Mouse (Mus musculus): ENCODE measurements around the gene Tubgcp3.
"Not testable (repeated sequence)": the region's sequence is repeated elsewhere in the genome, so short reads cannot be mapped to it uniquely, and the experiment has no call there.

The Tubgcp3 gene

DNA sequence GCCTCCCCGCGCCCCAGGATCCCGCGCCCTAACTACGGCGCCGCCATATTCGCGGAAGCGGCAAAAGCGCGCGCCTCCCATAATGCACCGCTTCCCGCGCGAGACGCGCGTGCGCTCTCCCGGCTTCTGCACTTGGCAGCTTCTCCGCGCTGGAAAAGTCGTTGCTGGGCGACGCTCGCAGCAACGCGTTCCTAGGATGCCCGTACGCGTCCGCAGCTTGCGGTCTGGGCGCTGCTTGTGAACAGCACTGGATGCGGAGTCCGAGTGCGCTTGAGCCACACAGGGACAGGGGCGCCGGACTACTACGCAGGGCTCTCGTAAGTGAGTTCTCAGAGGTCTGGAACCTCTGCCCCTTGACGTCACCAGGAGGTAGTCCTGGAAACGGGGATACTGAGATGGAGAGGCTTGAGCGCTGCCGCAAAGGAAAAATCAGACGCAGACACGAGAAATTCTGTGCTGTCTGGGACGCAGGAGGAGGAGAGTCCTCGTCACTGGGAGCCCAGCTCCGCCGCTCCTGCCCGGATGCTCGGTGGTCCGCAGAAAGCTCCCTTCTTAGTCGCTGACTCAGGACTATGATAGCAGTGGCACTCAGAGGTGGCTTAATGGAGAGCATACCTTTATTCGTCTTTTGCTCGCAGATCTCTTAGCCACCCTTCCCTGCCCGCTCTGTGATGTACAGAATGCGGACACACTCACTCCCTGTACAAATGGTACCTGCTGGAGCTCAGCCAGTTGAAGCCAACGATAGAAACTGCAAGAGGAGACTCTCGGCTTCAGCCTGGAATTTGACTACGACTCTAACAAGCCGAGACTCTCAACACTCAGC, at the start of gene Tubgcp3:
Tubgcp3 (minus strand) TSS at position 193 of the 826 bp plus-strand sequence.
- peak; percentile 87 to 90 for DNase-seq

DNA sequence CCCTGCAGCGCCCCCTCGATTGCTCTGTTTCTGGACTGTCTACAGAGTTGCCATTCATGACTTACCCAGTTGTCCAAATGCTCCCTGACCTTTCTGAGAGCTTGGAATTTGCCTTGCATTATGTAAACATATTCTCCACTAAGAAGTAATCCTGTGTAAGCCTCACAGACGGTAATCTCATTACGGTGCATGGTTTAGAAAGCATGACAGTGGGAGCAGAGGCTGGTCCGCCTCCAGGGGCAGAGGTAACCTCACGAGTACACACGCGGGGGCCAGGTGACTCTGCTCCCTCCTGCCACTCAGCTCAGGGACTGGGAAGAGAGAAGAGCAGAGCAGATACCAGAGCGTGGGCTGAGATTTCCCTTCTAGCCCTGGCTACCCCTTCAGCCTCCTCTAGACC, 47.0 kb upstream of the Tubgcp3 start:
- no peak for DNase-seq

DNA sequence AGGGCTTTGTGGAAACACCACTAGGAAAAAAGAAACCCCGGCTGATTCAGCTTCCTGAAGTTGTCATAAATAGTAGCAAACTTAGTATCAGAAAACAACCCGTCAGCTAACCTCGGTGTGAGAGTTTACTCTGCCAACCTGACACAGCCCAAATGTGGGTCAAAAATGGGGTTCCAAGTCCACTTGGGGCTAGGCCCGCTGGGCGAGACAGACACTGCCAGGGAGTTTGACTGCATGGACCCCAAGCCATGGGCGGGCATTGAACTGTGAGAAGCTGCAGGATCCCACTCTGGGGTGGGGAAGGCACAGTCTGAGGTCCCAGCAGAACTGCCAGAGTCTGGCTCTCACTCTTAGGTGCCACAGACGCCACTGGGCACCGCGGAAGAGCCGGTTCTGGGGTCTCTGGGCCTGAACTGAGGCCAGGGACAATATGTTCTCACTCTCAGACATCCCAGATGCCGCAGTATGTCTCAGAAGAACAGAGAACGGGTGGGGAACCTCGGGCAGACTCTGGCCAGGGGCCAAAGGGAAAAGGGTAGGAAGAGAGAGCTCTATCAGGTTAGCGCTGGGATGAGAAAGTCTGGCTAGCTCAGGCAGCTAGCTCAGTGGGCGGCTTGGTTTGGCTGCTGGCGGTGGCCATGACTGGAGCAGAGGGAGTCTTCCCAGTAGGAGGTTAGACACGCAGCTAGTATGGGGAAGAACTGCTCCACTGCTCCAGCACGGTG, 44.0 kb upstream of the Tubgcp3 start:
- DNase-seq, result no peak

DNA sequence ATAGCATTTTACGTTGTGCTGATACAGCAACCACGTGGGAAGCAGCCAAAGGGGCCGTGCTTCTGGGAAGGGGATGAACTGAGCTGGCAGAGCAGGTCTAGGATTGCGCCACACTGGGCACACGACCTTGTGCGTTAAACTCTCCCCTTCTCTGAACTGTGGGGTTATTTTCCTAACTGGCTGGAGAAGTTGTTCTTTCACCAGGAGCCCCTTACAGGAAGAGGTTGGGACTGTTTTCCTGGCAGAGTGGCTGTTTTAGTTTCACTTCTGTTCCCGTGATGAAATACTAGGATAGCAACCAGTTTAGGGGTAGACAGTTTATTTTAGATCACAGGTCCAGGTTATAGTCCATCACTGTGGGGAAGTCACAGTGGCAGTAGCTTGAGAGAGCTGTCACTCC, 39.6 kb upstream of the Tubgcp3 start:
- no peak for DNase-seq

DNA sequence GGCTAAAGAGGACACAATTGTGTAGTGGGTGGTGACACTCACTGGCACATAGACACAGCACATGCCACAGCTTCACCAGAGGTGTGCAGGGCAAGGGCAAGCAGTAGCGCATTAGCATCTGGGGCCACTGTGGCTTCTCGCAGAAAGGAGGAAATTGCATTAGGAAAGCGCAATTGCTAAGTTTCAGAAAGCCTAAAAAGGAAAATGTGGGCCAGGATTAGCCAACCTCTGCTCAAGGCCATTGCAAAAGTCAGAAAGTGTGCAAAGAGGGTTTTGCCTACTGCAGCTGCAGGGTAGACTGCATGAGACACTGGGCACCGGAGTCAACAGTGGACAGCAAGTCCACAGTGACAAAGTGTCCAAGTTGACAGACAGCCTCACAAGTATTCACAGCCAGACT, 31.5 kb upstream of the Tubgcp3 start:
- no peak for DNase-seq

DNA sequence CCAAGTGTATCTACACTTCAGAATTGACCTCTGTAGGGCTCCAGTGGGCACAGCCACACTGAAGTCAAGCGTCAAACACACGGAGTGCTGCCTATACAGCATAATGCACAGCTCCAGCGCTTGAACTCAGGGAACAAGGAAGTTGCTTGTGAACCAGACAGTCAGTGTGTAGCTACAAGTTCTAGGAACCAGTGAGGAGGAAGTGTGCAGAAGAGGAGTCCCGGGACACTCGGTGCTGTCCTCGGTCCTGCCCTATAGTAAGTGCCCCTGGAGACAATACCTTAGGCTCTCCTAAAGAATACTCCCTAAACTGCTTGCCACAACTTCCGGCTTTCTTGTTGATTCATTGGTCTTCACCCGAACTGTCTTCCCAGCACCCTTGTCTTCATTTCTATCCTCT, 30.2 kb upstream of the Tubgcp3 start:
- DNase-seq, result no peak

DNA sequence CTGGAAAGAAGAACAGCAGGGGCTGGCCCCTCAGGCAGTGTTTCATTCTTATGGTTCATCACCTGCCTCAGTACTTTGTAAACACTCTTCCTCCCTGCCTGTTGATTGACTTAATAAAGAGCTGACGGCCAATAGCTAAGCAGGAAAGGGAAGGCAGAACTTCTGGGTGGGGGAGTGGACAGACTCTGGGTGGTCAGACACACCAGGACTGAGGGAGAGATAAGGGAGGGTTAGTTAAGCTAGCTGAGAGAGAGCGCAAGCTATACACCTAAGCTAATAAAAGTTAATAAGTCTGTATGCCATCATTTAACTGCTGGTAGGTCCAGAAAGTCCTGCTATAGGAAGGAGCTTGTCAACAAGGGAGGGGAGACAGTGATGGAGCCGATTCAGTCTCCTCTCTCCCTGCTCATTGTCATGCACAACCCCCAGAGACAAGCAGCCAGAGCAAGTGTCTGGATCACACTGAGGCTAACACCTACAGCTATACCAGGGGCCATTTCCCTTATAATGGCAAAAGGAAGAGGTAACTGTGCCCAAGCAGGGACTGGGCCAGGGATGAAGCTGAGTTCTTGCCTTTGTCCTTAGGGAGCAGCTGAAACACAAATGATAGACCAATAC, 26.7 kb upstream of the Tubgcp3 start:
- no peak for DNase-seq

DNA sequence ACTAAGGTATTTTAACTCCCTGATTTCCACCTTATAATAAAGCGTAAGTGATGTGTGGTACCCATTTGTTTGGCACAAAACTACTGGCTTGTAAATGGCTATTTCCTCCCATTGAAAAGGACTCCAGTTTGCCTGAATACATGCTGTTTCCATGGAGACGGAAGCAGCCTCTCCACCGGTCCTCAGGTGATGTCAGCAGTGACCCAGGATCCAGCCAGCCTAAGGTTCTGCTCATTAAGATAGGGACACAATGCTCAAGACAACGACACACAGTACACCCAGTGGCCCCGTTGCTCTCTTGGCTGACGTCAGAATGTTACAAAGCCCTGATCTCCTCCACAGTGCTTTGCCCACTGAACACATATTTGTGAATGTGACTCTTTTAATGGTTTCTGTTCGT, 16.8 kb upstream of the Tubgcp3 start:
- DNase-seq, result no peak

DNA sequence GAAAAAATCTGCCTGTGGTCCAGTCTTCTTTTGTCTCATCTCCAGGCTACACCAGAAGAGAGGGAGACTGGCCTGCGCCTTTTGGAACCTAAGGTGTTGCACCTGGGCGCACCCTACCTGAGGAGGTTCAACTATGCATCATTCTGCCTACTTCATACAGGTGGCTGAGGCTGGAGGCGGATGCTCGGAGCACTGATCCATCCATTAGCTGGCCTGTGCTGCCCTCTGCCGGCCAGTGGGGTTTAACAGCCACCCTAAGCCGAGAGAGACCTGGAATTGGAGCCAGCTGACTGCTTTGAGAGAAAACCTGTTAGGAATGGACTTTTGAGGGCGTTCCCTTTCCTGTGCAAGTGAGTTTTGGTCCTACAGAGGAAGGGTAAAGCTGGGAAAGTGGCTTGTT, 5.5 kb upstream of the Tubgcp3 start:
- DNase-seq, result peak; percentile 87 to 88

DNA sequence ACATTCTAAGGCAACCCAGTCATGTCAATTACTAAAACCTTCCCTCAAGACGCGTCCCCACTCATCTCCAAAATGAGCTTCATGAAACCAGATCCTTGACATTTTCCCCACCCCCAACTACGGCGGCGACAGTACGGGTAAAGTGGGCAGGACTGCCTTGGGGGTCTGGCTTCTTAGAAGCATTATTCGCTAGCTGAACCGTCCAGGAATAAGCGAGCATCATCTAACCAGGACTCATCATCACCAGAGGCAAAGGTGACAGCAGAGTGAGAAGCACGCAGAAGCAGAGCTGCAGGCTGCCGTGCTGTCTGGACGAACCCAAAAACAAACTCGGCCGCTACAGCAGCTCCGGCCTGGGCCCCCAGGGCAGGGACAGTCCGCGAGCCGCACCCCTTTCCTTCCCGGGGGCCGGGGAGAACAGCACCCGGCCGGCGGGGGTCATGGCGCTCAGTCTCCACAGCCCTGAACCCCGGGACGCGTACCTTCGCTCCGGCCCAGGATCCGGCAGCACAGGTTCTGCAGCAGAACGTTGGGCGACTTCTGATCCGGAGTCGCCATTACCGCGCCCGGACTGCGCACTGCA, 484 bp downstream of the Tubgcp3 start:
- DNase-seq, result no peak

DNA sequence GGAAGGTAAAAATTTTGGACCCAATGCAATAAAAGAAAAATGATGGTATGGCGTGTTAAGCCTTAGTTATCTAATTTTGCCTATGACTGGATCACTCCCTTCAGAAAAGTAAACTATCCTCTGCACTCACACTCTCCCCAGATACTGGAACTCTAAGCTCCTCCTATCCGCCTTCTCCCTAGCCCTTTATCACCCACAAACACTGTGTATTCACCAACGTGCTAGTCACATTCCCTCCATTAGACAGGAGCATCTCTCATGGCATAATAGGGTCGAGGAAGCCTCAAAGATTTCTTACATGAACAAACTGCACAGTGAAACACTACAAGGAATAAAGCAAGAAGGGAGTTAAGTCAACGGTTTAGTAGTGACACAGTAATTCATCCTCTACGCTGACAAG, 1.1 kb downstream of the Tubgcp3 start:
- DNase-seq, result no peak

DNA sequence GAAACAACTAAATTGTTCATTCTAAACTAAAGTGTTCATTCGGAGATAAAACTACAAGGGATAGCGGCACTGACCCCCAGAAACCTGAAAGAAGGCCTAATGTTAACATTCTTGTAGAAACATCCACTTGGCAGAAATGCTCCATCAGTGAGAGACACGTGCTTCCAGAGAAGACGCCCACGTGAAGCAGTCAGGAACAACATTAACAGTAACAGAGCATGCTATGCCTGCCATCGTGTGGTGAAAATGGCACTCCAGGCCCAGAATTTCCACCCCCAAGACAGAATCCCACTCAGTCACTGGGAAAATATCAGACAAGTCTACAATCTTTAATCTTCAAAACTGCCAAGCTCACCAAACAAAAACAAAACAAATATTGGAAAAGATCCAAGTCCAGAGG, 3.2 kb downstream of the Tubgcp3 start:
- DNase-seq, result no peak

DNA sequence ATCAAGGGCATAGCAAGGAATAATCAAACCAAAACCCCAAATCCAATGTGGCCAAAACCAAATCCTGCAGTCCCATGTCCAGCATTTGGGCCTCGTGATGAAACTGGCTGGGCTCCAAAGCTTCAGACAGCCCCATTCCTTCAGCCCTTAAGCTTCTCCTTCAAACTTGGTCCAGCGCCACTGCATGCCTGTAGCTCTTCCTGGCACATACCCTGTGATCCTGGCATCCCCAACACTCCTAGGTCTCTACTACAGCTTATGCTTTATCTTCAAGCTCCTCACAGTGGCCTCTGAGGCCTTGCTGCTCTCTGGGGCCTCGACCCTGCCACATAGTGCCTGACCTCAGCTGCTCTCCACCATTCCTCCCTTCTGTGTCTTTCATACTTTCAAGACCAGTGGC, 5.5 kb downstream of the Tubgcp3 start:
- not testable (repeated sequence) for DNase-seq

DNA sequence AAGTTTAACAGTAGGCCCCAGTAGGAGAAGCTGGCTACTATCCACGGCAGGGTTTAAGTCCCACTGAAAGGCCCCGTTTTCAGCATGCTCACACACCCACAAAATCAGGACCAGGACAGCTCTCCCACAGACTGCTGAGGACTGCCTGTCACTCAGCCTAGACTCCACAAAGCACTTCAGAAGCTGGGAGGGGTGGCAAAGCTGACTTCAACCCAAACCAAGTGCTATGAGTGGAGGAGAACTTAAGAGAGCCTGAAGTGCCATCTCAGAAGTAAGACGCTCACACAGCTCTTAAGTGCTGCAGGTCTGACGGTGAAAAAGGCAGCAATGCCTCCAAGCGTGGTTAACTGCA, 9.0 kb downstream of the Tubgcp3 start:
- no peak for DNase-seq

DNA sequence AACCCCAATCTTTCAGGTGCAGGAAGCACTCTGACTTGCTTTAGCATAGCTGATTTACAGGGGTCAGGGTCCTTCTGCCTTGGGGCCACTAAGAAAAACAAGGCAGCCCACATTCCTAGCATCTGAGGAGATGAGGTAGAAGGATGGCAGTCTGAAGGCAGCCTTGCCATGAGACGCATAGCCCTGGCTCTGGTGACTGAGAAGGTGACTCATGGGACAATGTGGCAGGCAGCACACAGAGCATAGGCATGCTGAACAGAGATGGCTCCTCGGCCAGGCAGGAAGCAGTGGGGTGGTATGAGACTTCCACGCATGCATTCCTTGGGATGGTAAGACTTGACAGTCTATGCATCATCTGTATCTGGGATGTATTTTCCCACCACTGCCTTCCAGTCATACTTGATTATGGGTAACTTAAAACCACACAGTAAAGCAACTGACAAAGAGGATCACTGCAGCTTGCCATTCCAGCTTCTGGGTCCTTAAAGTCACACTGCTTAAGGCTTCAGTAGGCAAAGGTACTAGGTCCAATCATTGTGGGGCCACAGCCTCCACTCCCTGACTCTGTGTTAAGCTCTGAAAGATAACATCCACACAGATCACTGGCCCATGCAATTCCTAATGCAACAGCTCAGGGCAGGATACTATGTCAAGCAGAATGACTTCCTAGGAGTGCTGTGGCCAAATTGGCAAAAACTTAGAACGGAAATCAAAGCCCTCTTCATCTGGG, 9.5 kb downstream of the Tubgcp3 start:
- no peak for DNase-seq

DNA sequence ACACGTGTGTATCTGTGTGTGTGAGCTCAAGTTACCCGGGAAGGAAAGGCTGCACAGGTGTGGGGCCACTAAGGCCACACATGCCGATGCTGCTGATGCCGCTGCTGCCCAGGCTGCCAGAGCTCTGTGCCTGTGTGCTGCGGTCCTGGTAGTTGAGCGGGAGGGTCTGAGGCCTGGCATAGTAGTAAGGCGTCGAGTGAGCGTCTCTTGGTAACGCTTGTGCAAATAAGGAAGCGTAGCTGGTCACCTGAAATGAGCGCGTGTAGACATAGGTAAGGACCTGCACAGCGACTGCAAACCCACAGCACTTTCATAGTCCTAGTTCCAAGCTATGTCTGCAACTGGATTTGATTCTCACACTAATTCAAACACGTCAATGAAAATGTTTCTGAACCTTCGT, 14.6 kb downstream of the Tubgcp3 start:
- no peak for DNase-seq

DNA sequence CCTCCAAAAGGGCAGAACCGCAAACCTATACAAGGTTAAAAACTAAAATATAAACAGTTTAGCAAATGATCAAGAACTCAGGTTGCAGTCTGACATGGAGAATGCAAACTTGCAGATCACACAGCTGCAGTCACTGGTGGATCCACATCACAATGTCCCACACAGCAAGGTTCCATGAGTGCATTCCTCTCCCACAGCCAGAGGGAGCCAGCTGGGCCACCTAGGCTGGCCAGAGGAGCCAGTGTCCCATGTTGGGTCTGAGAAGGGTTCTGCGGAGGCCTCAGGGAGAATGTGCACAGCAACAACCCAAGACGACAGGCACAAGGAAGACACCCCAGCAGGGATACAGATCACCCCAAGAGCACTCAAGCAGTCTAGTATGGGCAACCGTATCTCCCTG, 20.8 kb downstream of the Tubgcp3 start:
- DNase-seq, result no peak

DNA sequence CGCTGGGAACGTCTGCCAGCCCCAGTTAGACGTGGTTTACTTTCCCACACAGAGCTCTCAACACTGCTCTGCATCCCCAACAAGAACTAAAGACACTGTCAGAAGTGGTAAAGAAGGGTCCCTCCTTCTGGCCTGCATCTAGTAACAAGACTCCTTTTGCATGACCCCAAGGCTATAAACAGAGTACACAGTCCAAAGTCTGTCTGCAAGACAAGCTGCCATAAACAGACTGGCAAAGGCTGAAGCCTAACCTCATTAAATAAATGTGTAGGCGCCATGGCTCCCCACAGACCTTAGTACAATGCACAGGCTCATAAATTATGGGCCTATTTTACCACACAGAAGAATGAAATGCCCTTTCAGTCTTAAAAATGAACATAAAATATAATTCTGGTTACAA, 21.6 kb downstream of the Tubgcp3 start:
- no peak for DNase-seq

DNA sequence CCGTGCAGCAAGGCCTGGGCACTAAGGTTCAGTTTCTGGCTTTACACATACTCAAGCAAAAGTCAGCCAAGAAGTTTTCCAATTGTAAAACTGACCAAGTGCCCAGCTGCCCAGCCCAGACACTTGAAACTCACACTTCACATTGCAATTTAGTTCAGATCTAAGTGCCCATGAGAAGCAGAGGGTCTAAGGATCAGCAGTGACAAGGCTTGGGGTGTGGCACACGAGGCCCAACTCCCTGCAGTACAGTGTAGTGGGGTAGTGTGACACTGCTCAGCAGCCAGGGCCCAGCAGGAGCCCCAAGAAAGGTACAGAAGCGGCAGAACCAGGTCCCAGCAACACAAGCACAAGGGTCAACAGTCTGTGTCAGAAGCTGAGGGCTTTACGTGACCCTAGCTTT, 23.1 kb downstream of the Tubgcp3 start:
- no peak for DNase-seq

DNA sequence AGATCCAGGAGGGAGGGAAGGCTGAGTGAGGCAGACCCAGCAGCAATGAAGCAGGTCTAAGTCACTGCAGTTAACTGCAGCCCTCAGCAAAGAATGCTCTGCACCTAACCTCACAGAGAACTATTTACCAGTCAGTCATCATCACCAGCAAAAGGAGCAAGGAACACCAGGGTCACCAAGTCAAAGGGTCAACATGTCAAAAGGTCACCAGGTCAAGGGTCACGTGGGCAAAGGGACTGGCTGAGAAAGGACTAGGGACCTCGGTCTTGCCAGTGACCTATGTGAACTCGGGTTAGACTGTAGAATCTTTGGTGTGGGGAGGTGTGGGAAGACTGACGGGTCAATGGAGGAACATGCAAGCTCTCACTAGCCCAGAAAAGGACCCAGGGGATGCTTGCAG, 25.5 kb downstream of the Tubgcp3 start:
- DNase-seq, result no peak

DNA sequence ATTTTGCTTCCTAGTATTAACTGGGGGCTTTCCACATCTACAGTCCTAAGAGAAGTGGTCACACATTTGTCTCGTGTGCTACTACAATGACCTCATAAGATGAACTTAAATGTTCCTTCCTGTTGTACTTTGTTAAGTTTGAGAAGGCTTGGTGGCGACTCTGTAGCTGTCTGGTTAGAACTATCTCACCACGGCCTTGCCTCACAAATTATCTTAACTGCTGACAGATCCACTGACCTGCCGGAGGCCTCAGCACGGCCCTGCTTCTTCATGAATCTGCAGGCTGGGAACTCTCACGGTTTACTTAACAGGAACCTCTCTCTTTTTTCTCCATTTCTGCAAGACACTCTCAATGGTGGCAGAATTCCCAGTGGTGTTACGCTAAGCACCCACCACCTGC, 27.2 kb downstream of the Tubgcp3 start:
- no peak for DNase-seq

DNA sequence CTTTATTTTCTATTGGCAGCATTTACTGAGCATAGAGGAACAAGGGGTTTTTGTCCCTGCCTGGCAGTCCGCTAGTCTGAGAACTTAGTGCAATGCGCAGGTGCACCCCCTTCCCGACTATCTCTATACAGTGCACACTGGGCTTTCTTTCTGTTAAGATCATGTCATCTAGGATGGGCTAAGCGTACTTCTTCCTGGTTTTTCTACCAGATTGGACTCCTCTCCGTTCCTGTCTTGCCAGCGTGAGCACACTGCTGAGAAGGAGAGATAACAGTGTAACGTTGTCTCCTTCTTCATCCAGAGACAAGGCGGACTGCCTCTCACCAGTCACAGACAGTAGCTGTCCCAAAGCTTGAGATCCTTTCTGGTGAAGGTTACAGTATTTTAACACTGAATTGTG, 27.7 kb downstream of the Tubgcp3 start:
- DNase-seq, result no peak

DNA sequence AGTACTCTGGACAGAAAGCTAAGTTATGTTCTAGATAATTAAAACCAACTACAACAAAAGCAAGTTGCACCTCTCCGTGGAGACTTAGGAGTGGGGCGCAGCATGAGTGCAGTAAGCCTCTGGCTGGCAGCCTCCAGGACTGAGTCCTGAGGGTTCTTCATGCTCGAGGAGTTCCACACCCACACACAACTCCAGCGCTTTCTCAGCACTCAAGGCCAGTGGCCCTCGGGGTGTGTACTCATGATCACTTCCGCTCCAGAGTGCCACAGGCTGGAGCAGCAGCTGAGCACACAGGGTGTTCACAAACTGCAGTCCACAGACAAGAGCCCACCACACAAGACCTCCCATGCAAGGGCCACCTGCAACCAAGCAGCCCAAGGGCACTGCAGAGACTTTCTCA, 30.5 kb downstream of the Tubgcp3 start:
- DNase-seq, result no peak
